Mouse (Mus musculus) heart, postnatal 14 days (tissue): ENCODE results near the gene Nrip1. TPM values are rescaled to one million over a fixed set of nuclear protein-coding genes. Genes with fewer than 3 reads are reported as not detected.

Source experiments
- DNase-seq, 2 experiments: peaks; one replicate each; pipeline ENCODE4 v3.0.0; 2021 to 2022
- intact Hi-C: fragments of 180-260 bp; cut with DNase I; formaldehyde crosslinking; loops from one replicate; pipeline ENCODE4 v1.15.1; 2025
- total RNA-seq, 2 experiments: library from RNA; stranded (reverse); gene quantifications; 2 replicates each; pipeline ENCODE4 v1.2.3; 2021

Nrip1 gene
- total RNA-seq, 2 experiments from 2014 or later, result 28.7 to 29.2 TPM

- intact Hi-C loops, result no loop called here
- DNase-seq, result peak; percentile 45 to 63
These were observed 79.7 kb downstream of the Nrip1 start for GRCm38 (mm10) chr16:76293765-76294463.

- DNase-seq, result no peak
- intact Hi-C loops, result no loop called here
These were observed 80.5 kb downstream of the Nrip1 start for GRCm38 (mm10) chr16:76293176-76293575.

GRCm38 (mm10) chr16:76292656-76293055 lies 81.0 kb downstream of the Nrip1 start:
- intact Hi-C loops, result no loop called here
- DNase-seq, result no peak

DNA sequence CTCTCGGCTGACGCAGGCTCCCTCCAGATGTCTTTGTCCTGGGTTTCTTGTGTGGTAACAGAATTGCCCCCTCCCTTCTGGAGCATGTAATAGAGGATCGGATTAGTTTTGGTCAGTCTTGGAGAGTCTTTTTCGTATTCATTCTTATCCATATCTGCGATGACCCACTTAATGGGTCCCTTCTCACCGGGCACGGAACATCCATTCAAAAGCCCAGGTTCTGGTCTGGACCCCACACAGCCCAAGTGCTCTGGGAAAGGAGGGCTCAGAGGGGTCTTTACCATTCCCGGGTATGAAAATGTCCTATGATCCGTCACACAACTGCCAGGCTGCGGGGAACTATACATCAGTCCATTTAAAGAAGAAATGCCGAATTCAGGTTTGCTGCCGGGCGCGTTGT lies 82.3 kb downstream of the Nrip1 start:
- intact Hi-C loops, result no loop called here
- DNase-seq, result no peak

GRCm38 (mm10) chr16:76289495-76289894 lies 84.1 kb downstream of the Nrip1 start:
- DNase-seq, result no peak
- intact Hi-C loops, result no loop called here

- intact Hi-C loops, result loop anchor here (5.0 kb wide), 1 partner anchor 51 kb away; no protein-coding TSS in a partner anchor
- no peak for DNase-seq
These were observed 89.8 kb downstream of the Nrip1 start for GRCm38 (mm10) chr16:76283796-76284195.

GRCm38 (mm10) chr16:76281850-76282249 lies 91.8 kb downstream of the Nrip1 start:
- DNase-seq, result no peak
- intact Hi-C loops, result loop anchor here (5.0 kb wide), 1 partner anchor 50 kb away; no protein-coding TSS in a partner anchor

- intact Hi-C loops, result loop anchor here (5.0 kb wide), 1 partner anchor 48 kb away; no protein-coding TSS in a partner anchor
These were observed 93.3 kb downstream of the Nrip1 start for GRCm38 (mm10) chr16:76280365-76280764.

GRCm38 (mm10) chr16:76276271-76276670 lies 97.4 kb downstream of the Nrip1 start:
- intact Hi-C loops, result no loop called here
- no peak for DNase-seq

More at GRCm38 (mm10) chr16:76280365-76280764, 93.3 kb downstream of the Nrip1 start:
- no peak for DNase-seq

GRCm38 (mm10) chr16:76275584-76275983 lies 98.0 kb downstream of the Nrip1 start:
- intact Hi-C loops, result no loop called here
- no peak for DNase-seq

DNA sequence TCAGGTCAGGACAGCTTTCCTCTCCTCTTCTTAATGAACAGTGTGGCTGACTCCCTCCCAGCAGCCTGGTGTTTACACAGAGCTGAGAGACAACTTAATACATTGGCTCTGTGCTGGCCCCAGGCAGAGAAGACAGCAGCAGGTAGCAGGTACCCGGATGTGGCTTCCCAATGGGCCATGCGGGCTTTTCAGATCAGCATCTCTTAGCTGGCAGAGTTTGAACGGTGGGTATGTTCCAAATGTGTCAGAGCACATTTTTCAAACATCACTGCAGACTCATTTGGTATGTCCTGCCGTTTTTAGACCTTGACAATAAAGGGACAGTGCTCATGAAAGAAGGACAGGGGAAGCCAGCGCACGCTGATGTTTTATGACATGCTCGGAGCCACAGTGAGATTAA lies 98.5 kb downstream of the Nrip1 start:
- intact Hi-C loops, result no loop called here

GRCm38 (mm10) chr16:76266635-76267268 lies 106.9 kb downstream of the Nrip1 start:
- intact Hi-C loops, result no loop called here

More for the DNA sequence above, 98.5 kb downstream of the Nrip1 start:
- DNase-seq, result no peak

DNA sequence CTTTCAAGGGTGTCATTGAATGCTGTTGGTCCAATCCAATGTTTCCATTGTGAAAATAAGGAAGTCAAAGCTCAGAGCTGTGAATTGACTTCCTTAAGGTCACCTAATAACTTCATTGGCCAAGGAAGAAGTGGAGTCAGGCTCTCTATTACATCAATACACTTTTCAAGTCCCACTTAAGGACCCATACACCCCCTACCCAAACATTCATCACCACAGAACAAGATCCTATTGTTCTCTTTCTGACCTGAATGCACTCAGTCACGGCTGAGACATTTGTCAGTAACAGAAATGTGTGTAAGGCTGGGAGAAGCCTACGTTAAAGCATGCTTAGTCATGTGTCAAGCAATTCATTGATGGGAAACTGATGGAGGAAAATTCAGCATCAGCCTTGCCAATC lies 107.8 kb downstream of the Nrip1 start:
- intact Hi-C loops, result no loop called here
- no peak for DNase-seq

More at GRCm38 (mm10) chr16:76266635-76267268, 106.9 kb downstream of the Nrip1 start:
- DNase-seq, result no peak

DNA sequence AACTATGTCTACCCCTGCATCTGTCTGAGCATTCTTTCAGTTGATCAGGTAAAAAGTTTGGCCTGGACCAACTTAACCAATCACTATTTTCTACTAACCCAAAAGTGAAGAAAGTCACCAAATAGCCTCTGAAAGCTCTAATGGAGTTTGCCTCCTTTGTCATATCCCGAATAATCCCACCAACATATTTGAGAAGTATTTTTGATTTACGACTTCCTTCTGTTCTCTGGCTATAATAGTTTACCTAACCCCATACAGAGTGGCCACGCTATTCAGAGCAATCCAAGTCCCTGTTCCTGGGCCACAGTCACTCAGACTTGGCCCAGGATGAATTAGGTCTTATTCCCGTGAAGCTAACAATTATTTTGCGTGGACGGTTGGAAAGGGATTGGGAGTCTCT lies 108.3 kb downstream of the Nrip1 start:
- no peak for DNase-seq
- intact Hi-C loops, result no loop called here

- no peak for DNase-seq
- intact Hi-C loops, result no loop called here
These were observed 110.2 kb downstream of the Nrip1 start for GRCm38 (mm10) chr16:76263393-76263792.

DNA sequence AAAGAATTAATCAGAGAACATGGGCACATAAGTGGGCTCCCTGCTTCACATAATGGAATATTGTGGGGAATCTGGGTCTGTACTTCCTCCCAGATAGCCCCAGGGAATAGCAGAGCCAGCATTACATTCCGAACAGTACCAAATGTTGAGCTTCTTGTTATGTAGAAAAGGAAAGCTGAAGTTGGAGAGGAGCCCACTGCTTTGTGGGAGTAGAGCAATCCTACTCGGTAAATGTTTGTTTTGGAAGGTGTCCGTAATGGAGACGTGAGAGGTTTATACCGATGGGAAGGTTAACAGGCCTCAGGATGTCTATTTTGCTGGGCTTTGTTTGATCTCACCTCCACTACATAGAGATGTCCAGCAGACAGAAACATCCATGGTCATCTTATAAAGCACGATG lies 113.3 kb downstream of the Nrip1 start:
- intact Hi-C loops, result no loop called here
- no peak for DNase-seq

DNA sequence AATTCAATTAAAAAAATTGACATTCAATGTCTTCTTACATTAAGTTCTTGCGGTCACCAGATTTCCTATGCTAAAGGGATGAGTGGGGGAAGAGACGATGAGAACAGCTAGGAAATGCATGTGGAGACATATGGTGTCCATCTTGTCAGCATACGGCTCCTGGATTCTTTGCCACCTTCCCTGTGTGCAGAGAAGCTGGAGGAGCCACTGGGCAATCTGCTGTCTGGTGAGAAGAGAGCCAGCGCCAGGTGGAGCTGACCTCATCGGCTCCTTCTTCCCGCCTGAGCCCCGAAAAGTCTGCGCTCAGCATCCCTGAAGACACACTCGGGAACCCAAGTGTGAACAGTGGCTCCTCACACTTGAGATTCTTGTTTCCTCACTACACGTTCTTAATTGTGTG lies 121.8 kb downstream of the Nrip1 start:
- no peak for DNase-seq

GRCm38 (mm10) chr16:76249345-76250091 lies 124.1 kb downstream of the Nrip1 start:
- DNase-seq, result no peak
- intact Hi-C loops, result no loop called here

More for the DNA sequence above, 121.8 kb downstream of the Nrip1 start:
- intact Hi-C loops, result no loop called here

GRCm38 (mm10) chr16:76242850-76243249 lies 130.8 kb downstream of the Nrip1 start:
- intact Hi-C loops, result no loop called here
- DNase-seq, result no peak

GRCm38 (mm10) chr16:76241266-76241665 lies 132.4 kb downstream of the Nrip1 start:
- DNase-seq, result no peak
- intact Hi-C loops, result no loop called here

DNA sequence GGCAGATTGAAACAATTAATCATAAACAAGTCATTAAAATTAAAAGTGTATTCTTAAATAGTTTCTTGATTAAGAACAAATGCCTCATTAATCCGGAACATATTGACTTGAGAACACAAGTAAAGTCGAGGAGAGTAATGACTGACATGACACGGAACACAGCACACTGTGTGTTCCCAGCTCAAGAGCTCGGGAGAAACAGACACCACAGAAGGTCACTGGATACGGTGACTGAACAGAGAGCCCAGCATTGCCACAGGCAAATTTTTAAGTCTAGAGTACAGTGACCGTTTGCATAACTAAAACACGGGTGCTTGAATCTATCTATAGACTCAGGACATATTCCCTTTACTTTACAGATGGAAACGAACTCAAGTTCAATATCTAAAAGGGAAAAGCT lies 134.3 kb downstream of the Nrip1 start:
- intact Hi-C loops, result no loop called here
- DNase-seq, result no peak
